Mouse (Mus musculus): Measurements from ENCODE around the gene Trim2.

Trim2 gene

GRCm38 (mm10) chr3:84333400-84334349 lies 27.0 kb upstream of the Trim2 start:
- ChIA-PET CTCF (interaction anchor here (0.5 to 2.8 kb wide), 40 partner anchors 9 to 590 kb away, joined by 3 to 23 read pairs (median 4); partner anchors contain the start of gene Fhdc1 (in 2 of the 4)), POLR2A (interaction anchor here in 2 of 4 experiments (0.5 to 2.0 kb wide), 9 partner anchors 7 to 491 kb away, joined by 3 to 11 read pairs (median 3); no protein-coding TSS in a partner anchor)

GRCm38 (mm10) chr3:84330210-84330609 lies 23.5 kb upstream of the Trim2 start:
- ChIA-PET CTCF (interaction anchor here in 1 of 4 experiments (1.2 kb wide), 1 partner anchor 17 kb away, joined by 3 read pairs; no protein-coding TSS in a partner anchor), POLR2A (interaction anchor here in 1 of 4 experiments (1.0 to 1.1 kb wide), 2 partner anchors 8 to 12 kb away, joined by 3 to 4 read pairs; no protein-coding TSS in a partner anchor)

- ChIA-PET POLR2A (interaction anchor here in 2 of 4 experiments (1.0 to 2.0 kb wide), 6 partner anchors 8 to 155 kb away, joined by 3 to 12 read pairs (median 4); no protein-coding TSS in a partner anchor), CTCF (interaction anchor here in 3 of 4 experiments (0.6 to 3.1 kb wide), 4 partner anchors 9 to 20 kb away, joined by 3 to 20 read pairs (median 6); no protein-coding TSS in a partner anchor)
These were observed 18.3 kb upstream of the Trim2 start for GRCm38 (mm10) chr3:84324967-84325441.

- ChIA-PET CTCF (interaction anchor here in 3 of 4 experiments (0.6 to 3.1 kb wide), 10 partner anchors 9 to 543 kb away, joined by 3 to 20 read pairs (median 4); no protein-coding TSS in a partner anchor), POLR2A (interaction anchor here in 2 of 4 experiments (1.0 to 2.0 kb wide), 6 partner anchors 9 to 155 kb away, joined by 3 to 12 read pairs (median 4); no protein-coding TSS in a partner anchor)
These were observed 17.8 kb upstream of the Trim2 start for GRCm38 (mm10) chr3:84324478-84324877.

DNA sequence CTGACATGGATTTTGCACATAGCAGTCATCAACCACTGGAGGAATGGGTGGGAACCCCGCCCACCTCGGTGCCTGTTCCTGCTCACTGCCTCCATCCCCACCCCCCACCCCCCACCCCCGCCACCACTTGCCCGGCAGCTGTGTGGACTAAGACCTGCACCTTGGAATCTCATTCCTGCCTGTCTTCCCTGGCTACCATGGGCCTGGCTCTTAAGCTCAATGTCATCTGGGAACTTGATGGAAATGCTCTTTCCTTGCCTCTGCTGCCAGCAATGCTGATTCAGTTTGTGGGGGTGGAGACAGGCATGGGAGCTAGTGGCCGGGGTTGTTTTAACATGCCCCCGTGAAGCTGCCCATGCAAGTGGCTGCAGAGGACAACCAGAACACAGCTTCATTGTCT lies 17.3 kb upstream of the Trim2 start:
- POLR2A ChIA-PET: interaction anchor here in 2 of 4 experiments (0.6 to 2.0 kb wide), 8 partner anchors 9 to 164 kb away, joined by 3 to 12 read pairs (median 3); partner anchors contain the start of gene Fhdc1 (in 1 of the 2)
- CTCF ChIA-PET: interaction anchor here (0.6 to 3.1 kb wide), 11 partner anchors 9 to 1003 kb away, joined by 3 to 20 read pairs (median 4); no protein-coding TSS in a partner anchor

DNA sequence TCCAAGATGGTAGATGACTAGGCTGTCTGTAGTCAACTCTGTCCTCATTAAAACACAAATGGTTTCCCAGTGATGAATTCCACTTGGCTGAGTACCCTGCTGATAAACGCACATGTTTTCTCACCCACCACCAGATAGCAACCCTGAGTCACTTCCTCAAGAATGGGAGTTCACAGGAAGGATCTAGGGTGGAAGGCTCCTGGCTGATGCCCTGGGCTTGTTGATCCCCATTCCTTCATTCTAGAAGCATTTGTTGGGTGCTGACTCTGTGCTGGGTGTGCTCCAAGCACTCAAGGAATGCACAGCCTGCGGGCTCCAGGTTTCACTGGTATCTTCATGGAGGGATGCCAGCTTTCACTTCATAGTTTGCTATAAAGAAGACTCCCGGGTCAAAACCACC lies 12.8 kb upstream of the Trim2 start:
- ChIA-PET CTCF (no interaction called here), POLR2A (no interaction called here)

DNA sequence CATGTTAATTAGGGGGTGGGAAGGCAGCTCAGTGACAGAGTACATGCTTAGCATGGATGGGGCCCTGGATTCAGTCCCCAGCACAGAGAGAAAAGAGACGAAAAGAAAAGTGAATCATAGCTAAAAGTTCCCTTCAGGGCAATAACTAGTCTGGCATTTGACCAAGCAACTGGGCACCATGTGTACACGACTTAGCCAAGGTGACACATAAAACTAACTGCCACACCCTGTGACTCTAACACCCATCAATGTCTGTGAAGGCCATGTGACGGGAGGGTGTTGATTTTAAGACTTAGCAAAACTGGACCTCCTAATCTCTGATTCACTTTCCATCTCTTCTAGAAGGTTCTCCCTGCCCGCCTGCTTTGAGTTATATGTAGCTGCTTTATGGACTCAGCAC lies 12.2 kb upstream of the Trim2 start:
- CTCF ChIA-PET: interaction anchor here in 1 of 4 experiments (0.5 kb wide), 1 partner anchor 70 kb away, joined by 5 read pairs; no protein-coding TSS in a partner anchor
- POLR2A ChIA-PET: interaction anchor here in 1 of 4 experiments (1.2 kb wide), 1 partner anchor 30 kb away, joined by 4 read pairs; no protein-coding TSS in a partner anchor

- CTCF ChIA-PET: interaction anchor here (0.6 to 4.6 kb wide), 82 partner anchors 9 to 1957 kb away, joined by 3 to 46 read pairs (median 4); partner anchors contain the start of genes Gm6525 (in 3 of the 4), Fhdc1 (in 2 of the 4), Mnd1 (in 2 of the 4) and Map9 (in 1 of the 4)
- POLR2A ChIA-PET: interaction anchor here (0.5 to 2.3 kb wide), 12 partner anchors 9 to 333 kb away, joined by 3 to 12 read pairs (median 3); partner anchors contain the start of gene Mnd1 (in 1 of the 4)
These were observed 8.0 kb upstream of the Trim2 start for GRCm38 (mm10) chr3:84314651-84315191.

- CTCF ChIA-PET: interaction anchor here (0.6 to 4.6 kb wide), 81 partner anchors 9 to 1956 kb away, joined by 3 to 46 read pairs (median 4); partner anchors contain the start of genes Gm6525 (in 3 of the 4), Fhdc1 (in 2 of the 4) and Map9 (in 1 of the 4)
- POLR2A ChIA-PET: interaction anchor here (0.5 to 2.3 kb wide), 14 partner anchors 9 to 288 kb away, joined by 3 to 12 read pairs (median 4); partner anchors contain the start of gene Mnd1 (in 1 of the 4)
These were observed 7.3 kb upstream of the Trim2 start for GRCm38 (mm10) chr3:84313801-84314541.

GRCm38 (mm10) chr3:84313003-84313800 lies 6.5 kb upstream of the Trim2 start:
- CTCF ChIA-PET: interaction anchor here (0.6 to 4.6 kb wide), 62 partner anchors 8 to 1040 kb away, joined by 3 to 46 read pairs (median 4); partner anchors contain the start of genes Gm6525 (in 2 of the 4) and Fhdc1 (in 1 of the 4)

DNA sequence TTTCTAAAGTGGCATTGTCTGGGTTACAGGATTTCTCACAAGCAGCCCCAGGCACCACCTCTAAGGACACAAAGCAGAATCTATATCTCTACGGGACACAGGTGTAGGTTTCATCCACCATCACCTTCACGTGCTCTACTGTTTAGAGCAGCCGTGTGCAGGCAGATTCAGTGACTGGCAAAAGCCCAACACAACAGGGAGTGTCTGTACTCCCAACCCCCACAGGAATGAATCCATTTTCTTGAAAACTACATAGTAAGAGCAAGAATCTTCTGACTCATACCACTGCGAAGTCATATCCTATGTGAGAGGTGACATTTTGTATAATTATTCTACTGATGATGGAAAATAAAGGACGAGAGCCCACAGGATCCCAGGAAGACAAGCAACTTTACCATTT lies 5.6 kb upstream of the Trim2 start:
- ChIA-PET POLR2A (interaction anchor here (0.6 to 1.4 kb wide), 6 partner anchors 39 to 1083 kb away, joined by 3 to 4 read pairs (median 3); no protein-coding TSS in a partner anchor), CTCF (interaction anchor here (0.6 to 4.6 kb wide), 50 partner anchors 8 to 1039 kb away, joined by 3 to 46 read pairs (median 3); partner anchors contain the start of genes Gm6525 (in 2 of the 4) and Fhdc1 (in 1 of the 4))

More at GRCm38 (mm10) chr3:84313003-84313800, 6.5 kb upstream of the Trim2 start:
- POLR2A ChIA-PET: interaction anchor here (0.5 to 2.3 kb wide), 13 partner anchors 9 to 1084 kb away, joined by 3 to 12 read pairs (median 3); no protein-coding TSS in a partner anchor

DNA sequence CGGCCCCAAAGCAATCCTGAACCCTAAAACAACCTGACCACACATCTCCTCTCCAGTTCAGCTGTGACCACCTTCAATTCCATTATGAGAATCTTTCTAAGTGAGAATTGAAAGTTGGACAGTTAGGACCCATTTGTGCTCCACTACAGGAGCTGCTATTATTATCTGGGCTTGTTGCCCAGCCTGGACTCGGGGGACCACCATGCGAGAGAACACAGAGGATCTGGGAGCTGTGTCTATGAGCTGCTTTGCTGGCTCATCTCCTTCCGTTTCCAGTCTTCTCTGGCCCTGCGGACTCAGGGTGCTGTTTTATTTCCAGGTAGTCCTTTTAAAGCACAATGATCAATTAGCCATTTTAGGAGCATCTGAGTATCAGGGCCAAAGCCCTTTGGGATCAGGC lies 839 bp upstream of the Trim2 start:
- ChIA-PET POLR2A (interaction anchor here in 1 of 4 experiments (1.5 kb wide), 1 partner anchor 151 kb away, joined by 3 read pairs; no protein-coding TSS in a partner anchor), CTCF (interaction anchor here in 1 of 4 experiments (0.6 kb wide), 1 partner anchor 26 kb away, joined by 4 read pairs; no protein-coding TSS in a partner anchor)

GRCm38 (mm10) chr3:84305722-84306510 lies 761 bp downstream of the Trim2 start:
- POLR2A ChIA-PET: interaction anchor here in 3 of 4 experiments (0.6 to 2.2 kb wide), 12 partner anchors 9 to 264 kb away, joined by 3 to 8 read pairs (median 3); partner anchors contain the start of gene Mnd1 (in 1 of the 3)
- CTCF ChIA-PET: interaction anchor here (0.5 to 2.9 kb wide), 18 partner anchors 7 to 522 kb away, joined by 3 to 17 read pairs (median 4); partner anchors contain the start of gene Gm6525 (in 1 of the 4)

- CTCF ChIA-PET: interaction anchor here in 3 of 4 experiments (0.5 to 2.9 kb wide), 19 partner anchors 8 to 521 kb away, joined by 3 to 17 read pairs (median 4); partner anchors contain the start of gene Gm6525 (in 1 of the 3)
- POLR2A ChIA-PET: interaction anchor here in 3 of 4 experiments (0.9 to 2.2 kb wide), 13 partner anchors 9 to 149 kb away, joined by 3 to 8 read pairs (median 3); partner anchors contain the start of genes Gm6525 (in 1 of the 3) and Mnd1 (in 1 of the 3)
These were observed 1.5 kb downstream of the Trim2 start for GRCm38 (mm10) chr3:84305010-84305692.
